Mouse (Mus musculus) adipocyte (in vitro differentiated cells): ENCODE measurements around the gene Plxnb1.

Source experiments
- DNase-seq: peaks from one replicate; pipeline ENCODE4 v3.0.0-alpha.2; 2016; ENCODE audit warnings: low spot score

The Plxnb1 gene

DNA sequence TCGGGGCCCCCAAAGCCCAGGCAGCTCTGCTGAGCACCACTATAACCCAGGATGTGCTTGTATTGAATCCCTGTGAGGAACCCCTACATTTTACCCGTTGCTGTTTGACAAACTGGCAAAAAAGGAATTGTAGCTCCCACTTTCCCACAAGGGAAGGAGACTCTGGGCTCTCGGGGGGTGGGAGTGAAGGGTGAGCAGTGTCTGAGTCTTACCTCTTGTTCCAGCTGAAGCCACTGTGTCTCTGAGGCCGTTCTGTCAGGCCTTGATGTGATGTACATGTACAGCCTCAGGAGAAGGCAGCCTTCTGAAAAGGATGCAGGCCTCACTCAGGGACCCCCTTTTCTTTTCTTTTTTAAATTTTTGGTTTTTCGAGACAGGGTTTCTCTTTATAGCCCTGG lies 34.3 kb upstream of the Plxnb1 start:
- DNase-seq = no peak

DNA sequence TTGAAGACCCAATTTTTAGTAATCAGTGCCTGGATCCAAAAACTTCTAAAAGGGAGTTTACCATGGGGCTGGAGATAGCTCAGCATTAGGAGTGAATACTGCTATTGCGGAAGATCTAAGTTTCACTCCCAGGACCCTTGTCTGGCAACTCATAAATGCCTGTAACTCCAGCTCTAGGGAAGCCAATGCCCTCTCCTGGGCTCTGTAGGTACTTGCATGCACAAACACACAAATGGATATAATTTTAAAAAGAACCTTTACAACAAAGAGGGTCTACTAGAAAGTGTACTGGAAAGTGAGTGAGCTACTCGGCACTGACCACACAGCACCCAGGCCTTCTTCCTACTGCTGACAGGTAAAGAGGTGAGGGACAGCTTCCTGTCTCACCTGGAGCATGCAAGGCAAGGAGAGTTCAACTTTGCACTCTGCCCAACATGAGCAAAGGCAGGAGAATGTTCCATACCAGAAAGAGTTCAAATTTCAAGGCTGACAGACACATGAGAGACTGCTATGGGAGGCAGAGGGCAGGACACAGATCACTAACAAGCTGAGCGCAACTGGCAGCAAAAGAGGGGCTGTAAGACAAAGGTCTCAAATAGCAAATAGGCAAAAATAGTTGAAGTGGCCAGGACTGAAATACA lies 27.0 kb upstream of the Plxnb1 start:
- no peak for DNase-seq

DNA sequence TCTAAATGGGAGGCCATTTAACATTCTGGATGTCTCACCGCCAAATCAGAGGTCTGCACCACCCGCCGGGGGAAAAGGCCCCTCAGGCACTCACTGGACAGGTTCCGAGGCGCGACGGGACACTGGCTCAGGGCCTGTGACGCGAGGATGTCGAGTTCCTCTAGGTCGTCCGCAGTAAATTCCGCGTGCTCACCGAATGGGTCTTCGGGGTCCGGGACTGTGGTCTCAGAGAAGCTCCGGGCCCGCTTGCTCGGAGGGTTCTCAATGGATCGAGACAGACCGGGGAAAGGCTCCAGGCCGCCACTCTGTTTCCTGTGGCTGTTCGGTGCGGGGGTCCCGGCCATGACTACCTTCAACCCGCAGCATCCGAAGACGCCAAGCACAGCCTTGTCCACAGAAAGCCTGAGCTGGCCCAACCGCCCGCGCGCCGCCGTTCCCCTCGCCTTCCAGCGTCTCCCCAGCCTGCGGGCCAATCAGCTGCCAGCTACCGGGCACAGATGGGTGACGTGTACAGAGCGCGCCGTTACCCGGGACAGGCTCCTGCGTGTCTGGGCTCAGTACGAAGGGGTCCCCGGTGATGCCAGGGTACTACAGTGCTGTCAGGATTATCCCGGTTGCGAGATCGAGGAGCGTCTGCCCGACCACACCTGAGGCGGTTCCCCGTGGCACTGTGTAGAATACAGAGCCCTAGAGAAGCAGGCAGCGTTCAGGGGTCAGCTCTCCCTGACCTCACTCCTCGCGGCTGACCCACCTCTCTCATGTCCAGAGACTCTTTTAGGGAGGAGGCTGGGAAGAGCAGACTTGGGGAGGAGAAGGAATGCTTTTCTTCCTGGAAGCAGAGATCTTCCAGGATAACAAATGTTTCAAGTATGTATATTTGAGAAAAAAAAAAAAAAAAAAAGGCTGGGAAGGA lies 21.3 kb upstream of the Plxnb1 start, which contains the start of gene Atrip:
Gene Atrip, minus strand, starts transcription at position 464 of the 913 bp plus-strand sequence.
- DNase-seq = peak; percentile 81

DNA sequence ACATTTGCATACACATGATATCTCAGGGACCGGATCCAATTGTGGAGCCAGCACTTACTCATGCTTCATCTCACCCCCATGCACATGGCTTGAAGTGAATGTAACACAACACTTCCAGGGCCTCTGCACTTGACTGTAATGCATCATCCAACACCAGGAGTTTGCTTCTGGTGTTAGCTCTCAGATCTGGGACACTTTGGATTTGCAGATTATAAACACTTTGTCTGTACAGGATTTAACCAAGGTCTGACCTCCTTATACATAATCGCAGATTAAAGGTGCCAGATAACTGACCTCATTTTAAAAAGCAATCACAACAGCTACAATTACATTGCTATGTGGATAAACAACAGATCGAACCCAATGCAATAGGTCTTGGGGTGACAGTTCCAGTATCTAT lies 14.7 kb upstream of the Plxnb1 start:
- DNase-seq = no peak

DNA sequence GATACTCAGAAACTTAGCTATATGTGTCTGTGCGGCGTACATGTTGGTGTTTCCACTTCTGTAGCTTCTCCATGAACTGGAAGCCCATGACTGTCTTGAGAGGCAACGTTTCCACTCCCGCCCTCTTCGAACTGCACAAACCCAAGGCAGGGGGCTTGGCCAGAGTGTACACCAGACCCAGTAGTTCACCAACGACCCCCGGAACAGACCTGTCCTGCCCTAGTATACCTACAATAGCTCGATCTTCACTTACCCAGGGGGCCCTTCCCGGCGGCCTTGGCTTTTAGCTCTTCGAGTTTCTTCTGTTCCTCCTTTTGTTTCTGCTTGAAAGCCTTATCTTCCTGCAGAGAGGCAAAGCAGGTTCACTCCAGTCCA lies 13.5 kb upstream of the Plxnb1 start:
- no peak for DNase-seq

DNA sequence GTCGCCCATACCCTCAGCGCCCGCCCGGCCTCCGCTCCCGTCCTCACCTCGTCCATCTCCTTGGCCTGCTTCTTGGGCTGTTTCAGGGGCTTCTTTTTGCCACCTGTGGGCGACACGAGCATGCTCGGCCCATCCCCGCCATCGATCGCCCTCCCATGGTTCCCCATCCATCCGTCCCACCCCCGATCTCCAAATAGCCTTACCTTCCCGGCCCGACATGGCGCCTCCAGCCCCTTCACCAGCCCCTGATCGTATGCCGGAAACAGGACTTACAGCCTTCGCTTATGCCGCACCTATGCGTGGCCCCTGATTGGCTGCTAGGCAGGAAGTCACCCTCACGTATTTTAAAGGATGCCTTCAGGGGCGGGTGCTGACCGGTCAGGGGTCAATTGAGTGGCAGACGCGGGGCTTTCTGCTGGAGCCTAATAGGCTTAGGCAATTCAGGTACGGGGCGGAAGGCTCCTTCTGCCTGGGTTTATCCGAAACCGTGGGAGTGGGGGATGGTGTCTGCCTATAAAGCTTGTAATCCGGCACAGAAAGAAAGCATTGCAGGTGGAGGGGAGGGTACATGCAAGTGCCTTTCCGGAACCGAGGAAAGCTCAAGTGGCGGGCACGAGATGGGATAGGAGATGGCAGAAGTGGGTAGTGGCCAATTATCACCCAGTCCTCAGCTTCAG lies 12.9 kb upstream of the Plxnb1 start, which contains the start of the genes Ccdc51 and Tma7:
Gene Ccdc51, plus strand, starts transcription at position 370 of the 677 bp plus-strand sequence.
Gene Tma7, minus strand, starts transcription at position 464 of the 677 bp plus-strand sequence.
- peak; percentile 79 for DNase-seq

DNA sequence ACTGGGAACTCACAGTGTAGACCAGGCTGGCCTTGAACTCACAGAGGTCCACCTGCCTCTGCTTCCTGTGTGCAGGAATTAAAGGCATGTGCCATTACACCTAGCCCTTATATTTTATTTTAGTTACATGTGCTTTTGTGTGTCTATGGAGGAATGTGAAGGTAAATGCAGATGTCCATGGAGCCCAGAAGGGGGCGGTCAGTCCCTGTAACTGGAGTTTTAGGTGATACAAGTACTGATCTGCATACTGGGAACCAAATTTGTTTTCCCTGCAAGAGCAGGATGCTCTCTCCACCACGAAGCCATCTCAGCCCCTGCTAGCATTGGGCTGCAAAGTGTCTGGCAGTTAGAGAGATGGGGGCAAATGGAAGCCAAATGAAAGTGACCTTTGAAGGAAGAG lies 10.3 kb upstream of the Plxnb1 start:
- DNase-seq = peak; percentile 35

DNA sequence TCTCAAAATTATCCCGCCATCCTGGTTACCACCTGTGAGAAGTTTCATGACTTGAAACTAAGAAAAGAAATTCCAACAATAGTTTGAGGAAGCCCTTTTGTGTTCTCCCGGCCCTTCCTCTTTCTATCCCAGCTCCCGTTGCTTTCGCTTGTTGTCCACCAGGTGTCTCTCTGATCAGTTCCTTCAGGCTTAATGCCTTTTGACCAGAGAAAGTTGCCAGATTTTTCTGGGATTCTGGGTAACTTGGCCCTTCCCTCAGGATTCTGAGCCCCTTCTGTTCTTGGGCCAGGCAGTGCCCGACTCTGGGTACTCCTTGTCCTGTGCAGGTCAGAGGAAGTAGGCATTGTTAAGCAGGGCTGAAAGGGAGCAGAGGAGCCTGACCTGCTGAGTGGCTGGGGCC lies 7.2 kb upstream of the Plxnb1 start:
- DNase-seq = peak; percentile 55

DNA sequence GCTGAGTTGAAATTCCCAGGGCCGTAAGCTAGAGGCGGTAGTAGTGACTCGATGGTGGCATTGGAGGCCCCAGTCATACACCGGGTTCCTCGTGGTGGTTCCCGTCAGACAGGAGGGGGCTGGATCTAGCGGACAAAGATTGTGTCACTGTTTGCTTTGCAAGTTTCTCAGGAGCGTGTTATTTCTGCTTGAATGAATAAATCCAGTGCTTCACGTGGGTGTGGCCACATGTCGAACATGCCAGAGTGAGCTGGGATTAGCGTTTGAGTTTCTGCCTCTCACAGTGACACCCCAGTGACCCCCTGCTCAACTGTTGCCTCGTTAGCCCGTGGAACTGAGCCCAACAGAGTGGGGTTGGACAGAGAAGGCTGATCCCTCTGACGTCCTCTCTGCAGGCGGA lies 4.7 kb upstream of the Plxnb1 start:
- no peak for DNase-seq

DNA sequence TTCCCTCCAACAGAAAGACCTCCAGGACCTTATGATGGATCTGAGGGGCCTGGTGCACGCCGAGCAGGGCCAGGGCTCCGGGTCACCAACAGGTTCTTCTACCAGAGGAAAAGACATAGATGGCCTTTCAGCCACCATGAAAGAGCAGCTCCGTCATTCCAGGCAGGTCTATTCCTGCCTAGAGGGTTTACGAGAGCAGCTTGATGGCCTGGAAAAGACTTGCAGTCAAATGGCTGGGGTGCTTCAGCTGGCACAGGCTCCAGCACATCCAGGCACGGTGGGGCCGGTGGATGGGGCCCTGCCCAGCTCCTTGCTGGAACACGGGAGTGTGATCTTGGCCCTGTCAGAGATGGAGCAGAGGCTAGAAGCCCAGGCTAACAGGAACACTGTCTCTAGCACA lies 3.4 kb upstream of the Plxnb1 start:
- no peak for DNase-seq

DNA sequence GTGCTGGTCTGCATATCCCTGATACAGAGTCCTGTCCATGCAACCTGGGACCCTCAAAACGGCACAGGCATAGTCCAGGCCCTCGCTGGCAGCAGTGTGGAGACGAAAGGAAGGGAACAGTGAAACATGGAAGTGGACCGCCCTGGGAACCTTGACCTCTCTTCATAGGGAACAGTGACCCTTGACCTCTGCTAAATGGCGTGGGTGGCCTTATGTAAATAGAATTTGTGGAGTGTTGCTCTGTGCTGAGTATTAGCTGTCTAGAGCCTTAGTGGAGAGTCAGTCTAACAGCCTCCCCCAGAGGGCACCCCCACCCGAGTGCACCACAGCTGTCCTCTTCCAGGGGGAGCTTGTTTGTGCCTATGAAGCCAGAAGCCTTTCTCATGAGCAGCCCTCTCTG lies 2.4 kb upstream of the Plxnb1 start:
- DNase-seq = no peak

DNA sequence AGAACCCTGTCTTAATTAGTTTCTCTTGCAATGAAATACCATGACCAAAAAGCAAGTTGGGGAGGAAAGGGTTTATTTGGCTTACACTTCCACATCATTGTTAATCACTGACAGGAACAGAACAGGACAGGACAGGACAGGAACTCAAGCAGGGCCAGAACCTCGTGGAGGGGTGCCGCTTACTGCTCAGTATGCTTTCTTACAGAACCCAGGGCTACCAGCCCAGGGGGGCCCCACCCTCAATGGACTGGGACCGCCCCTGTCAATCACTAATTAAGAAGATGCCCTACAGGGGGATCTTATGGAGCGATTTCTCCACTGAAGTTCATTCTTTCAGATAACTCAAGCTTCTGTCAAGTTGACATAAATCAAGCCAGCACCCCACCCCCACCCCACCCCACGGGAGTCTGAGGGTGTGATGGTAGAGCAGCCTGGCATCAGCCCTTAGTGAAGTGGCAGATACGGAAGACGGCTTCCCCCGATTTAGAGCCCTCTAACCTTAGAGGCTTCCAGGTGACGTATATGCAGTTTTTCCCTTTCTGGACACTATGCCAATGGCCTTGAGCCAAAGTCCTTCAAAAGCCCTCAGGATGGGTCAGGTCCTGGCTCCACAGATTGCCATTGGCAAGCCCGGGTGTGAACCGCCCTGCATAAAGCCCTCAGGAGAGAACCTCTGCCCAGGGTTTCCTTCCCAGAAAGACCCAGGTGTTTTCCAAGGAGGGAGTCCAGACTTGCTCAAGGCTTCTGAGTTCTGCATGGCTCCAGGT lies 1.2 kb upstream of the Plxnb1 start:
- DNase-seq = no peak

DNA sequence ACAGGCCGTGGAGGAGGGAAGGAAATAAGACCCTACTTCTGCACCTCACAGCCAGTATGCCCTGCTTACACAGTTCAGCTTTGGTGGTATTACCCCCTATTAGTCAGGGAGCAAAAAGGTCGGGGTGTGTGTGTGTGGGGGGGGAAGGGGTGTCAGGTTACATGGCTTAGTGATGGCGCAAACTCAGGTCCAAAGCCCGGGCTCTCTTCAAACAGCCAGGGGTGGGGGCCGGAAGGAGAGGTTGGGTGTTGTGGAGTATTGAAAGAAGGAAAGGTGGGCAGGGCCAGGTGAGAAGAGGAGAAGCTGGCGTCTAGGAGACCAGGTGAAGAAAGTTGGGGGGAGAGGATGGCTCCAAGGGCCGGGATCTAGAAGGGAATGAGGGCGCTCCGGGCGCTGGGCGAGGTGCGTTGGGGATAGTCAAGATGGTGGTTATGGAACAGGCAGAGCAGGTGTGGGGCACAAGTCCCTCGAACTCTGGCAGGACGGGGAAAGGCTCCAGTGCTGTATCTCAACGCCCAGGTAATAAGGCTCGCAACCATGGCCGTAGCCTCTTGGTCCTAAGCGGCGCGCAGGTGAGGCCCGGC lies 544 bp upstream of the Plxnb1 start:
- no peak for DNase-seq

DNA sequence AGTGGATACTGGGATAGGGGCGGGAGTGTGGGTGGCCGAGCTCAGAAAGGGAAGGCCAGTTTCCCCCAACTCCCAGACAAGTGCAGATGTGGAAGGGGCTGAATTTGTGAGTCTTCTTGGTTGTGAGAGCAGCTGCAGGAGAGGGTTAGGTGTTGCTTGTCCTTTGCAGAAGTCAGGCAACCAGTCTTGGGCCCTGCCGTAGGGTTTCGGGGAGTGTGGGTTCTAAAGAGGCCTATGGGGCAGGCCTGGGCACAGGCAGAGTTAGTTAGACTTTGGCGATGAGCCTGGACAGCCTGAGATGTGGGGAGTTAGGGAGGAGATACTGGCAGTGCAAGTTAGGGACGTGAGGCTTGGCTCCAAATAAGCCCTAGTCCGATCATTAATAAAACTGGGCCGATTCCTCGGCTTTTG lies 1.1 kb downstream of the Plxnb1 start:
- DNase-seq = no peak

DNA sequence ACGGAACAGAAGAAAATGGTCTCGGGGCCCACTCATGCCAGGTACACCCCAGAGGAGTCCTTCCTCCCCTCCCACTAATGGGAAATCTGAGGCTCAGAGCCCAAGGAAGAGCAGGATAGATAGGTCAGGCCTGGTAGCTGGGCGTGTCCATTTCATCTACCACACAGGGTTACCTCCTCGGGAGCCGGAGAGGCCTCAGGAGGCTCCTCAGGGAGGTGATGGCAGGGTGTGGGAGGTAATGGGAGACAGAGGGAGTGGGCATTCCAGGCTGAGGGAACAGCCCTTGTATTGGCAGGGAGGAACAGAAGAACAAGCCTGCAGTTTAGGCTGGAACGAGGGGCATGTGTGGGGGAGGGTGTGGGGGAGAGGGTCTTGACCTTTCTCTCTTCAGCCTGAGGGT lies 1.7 kb downstream of the Plxnb1 start:
- no peak for DNase-seq

DNA sequence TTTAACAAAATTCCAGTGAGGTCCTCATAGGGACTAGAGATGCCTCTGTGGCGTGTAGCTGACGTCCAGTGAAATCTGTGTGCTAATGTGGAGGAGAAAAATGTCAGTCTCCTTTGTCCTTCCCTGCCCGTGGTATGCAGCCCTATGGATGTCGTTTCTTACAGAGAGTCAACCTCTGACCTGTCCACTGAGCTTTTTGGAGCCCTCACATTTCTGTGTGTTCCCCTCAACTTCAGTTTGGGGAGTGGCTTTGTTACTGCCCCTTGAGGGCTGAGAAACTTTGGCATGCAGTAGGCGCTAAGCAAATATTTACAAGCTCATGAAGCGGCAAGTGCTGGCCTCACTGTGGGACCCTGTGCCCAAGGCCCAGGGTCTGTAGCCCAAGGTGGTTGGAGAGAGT lies 2.1 kb downstream of the Plxnb1 start:
- no peak for DNase-seq

DNA sequence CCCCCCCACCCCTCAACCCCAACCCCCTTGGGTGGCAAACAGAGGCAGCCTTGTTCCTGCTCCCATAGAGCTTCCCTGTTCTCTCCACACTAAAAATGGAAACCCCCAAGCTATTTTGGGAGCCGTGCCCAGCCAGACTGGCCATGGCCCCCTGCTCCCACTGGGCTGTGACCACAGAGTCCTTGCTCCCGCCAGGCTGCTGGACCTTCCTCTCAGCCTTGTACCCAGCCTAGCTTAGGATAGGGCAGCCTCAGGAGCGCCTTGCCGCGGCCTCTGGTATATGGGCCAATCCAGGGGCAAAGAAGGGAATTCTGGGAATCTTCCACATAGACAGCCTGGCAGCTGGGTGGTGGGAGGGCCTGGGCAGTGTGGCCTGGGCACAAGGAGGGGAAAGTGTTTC lies 2.6 kb downstream of the Plxnb1 start:
- DNase-seq = no peak

DNA sequence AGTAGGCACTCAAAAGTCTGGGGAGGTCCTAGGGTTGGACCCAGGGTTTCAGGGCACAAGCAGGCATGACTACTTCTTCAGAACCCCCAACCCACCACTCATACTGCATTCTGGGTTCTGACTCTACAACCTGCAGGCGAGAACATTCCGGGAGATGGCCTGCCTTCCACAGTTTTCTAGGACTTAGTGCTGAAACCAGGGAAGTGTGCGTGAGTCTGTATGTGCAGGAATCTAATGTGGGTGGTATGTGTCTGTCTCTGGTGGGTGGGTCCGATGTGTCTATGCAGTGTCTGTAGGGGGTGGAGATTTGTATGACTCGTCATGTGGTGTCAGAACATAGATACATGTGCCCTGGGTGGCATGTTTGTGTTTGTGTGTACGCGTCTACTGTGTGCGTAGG lies 3.2 kb downstream of the Plxnb1 start:
- DNase-seq = no peak

DNA sequence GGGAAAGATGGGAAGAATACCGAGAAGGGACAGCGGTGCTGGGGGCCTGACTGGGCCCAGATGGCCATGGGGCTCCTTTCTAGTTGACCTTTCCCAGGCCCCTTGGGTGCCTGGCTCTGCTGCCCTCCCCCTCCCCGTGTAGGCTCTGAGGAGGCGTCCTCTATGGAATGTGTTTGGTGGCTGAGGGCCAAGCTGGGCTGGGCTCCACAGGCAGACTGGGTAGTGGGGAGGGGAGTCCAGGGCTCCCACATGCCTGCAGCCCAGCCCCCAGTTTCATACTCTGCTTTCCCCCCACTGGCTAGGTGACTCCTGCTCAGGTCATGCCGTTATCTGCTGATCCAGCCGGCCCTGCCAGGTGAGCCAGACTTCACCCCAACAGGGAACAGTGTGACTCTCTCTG lies 3.8 kb downstream of the Plxnb1 start:
- no peak for DNase-seq

DNA sequence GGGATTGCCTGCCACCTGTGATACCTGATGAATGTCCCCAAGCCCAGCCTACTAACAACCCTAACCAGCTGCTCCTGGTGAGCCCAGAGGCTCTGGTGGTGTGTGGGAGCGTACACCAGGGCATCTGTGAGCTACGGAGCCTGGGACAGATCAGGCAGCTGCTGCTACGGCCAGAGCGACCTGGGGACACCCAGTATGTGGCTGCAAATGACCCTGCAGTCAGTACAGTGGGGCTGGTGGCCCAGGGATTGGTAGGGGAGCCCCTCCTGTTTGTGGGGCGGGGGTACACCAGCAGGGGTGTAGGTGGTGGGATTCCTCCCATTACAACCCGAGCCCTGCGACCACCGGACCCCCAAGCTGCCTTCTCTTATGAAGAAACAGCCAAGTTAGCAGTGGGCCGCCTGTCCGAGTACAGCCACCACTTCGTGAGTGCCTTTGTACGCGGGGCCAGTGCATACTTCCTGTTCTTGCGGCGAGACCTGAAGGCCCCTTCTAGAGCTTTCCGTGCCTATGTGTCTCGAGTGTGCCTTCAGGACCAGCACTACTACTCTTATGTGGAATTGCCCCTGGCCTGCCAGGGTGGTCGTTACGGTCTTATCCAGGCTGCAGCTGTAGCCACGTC lies 5.2 kb downstream of the Plxnb1 start:
- DNase-seq = no peak

DNA sequence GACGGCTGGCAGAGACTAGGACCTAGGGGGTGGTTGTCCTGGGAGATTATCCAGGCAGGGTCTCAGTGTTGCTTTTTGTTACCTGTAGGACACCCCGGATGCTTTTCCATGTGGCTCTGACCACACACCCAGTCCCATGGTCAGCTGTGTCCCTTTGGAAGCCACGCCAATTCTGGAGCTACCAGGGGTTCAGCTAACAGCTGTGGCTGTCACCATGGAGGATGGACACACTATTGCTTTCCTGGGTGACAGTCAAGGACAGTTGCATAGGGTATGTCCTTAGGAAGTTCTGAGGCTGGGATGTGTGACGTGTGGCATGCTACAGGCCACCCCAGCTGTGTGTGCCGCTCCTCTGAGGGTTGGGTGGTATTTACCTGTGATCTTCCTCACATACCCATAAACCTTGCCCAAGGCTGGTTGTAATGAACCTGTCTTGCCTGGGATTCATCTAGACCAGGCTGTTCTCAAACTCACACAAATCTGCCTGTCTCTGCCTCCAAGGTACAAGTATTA lies 6.8 kb downstream of the Plxnb1 start:
- no peak for DNase-seq
